Mouse (Mus musculus): ENCODE results near the gene Mylip.

Gene Mylip

DNA sequence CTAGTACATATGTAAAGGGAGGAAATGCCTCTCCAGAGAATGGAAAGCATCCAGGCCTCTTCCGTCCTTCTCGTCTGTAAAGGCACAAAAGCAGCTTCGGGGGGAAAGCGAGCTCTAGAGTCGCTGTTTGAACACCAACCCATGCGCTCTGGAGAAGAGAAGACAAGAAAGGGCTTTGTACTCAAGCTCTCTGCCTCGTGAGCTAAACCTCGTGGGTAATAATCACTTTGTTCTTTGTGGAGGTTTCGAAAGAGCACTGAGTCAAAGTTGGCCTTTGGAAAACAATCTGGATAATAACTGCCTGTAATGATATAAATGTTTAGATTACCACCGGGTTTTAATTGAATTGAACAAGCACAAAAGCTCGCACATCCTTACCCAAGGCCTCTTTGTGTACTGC, 39.7 kb downstream of the Mylip start:
- no peak for DNase-seq (ENCODE audit: low read depth, low spot score)

DNA sequence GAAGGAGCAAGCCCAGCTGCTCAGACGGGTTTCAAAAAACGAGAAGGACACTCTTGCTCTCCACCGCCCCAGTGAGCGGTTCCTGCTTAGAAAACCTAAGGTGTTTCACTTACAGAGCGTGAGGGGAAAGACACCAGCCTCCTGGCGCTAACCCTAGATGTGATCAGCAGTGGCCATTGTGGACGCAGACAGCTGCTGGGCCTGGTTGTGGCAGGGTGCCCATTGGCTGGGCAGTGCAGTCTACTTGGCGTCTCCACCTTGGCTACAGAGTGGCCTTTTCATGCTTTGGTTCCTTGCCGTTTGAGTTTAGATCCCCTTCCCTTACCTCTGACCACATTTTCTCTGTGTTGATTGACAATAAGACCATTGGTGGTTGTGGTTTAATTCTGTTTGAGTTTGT, 47.6 kb downstream of the Mylip start:
- no peak for DNase-seq (ENCODE audit: low read depth, low spot score)

DNA sequence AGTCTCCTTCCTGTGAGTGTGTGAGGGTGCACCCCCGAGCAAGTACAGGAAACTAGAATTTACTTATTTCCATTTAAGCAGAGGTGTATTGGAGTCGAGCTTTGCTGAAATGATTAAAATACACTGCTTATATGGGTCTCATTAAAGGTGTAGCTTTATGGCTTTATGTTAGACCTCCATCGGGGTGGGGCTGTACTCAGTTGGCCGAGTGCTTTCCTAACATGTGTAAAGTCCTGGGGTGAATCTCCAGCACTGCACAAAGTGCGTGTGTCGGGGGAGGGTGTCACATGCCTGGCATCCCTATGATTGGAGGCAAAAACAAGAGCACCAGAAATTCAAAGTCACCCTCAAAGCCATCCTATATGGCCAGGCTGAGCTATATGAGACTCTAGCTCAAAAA, 49.3 kb downstream of the Mylip start:
- DNase-seq (ENCODE audit: low read depth, low spot score), result no peak

DNA sequence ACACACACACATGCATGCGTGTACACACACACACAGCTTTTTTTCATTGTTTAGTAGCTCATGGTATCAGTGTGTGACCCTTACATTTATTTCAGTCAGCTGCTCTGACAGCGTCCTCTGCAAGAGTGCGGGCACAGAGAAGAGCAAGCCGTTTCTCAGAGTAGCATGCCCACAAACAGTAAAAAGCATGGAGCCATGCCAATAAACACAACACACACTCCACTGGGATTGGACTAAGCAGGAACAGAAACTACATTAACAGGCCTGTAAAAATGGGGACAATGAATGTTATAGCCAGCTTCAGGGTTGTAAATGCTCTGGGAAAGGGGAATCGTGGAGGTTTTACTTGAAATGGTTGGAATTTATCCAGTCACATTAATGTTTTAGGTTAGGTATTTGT, 50.7 kb downstream of the Mylip start:
- DNase-seq (ENCODE audit: low read depth, low spot score), result no peak

DNA sequence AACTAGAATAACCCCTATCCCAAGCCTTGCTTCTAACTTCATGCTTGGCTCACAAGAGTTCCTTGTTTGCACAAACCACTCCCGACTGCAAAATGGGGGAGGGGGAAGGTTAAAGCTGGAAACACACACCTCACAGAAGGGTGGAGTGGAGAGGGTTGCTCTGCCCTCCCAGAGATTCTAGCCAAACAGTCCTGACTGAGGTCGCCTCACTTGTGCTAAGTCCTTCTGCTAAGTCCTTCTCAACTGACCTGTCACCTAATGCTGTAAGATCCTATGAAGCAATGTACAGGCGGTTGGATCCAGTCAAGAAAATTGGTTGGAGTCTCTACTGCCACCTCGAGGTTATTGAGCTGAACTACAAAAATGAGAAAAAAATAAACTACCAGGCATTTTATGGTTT, 52.9 kb downstream of the Mylip start:
- peak; percentile 65 for DNase-seq (ENCODE audit: low read depth, low spot score)

DNA sequence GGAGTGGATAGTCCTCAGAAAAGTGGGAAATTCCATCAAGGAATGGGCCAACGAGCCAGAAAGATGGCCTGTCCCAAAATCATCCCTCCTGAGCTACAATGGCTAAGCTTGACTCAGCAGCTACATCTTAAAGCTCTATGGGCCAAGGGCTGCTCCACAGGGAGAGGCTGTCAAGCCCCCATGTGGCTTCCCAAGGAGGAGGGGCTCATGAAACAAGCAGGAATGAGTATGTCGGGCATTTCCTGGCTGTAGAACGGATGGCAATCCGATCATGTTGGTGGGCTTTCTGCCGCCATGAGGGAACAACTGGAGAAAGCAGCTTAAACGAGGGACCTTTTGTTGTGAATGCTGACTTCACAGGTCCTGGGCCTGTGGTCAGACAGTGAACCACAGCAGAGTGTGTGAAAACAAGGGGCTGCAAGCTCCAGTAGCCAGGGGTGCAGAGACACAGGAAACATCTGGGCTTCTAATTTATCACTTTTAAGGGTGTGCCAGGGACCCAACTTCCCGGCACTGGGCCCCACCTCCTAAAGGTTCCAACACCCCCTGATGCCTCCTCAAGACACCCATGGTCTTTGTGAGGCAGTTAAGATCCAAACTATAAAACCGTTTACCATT, 53.5 kb downstream of the Mylip start:
- DNase-seq (ENCODE audit: low read depth, low spot score), result peak; percentile 24

DNA sequence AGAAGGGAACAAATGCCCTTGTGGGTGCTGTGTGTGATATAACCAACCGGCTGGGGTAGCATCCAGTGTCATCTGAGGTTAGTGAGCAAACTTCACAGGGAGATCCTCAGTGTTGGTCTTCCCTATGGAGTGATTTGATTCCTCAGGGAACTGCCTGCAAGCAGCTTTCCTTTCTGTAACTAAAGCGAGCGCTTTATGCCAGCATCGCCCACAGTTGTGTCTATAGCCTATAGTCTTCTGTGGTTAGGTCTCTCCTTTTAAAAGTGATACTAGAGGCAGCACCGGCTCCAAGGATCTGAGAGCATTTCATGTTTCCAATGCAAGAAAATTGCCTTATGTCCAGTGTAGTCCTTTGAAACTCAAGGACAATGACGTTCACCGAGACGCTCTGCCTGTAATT, 54.7 kb downstream of the Mylip start:
- DNase-seq (ENCODE audit: low read depth, low spot score), result no peak

DNA sequence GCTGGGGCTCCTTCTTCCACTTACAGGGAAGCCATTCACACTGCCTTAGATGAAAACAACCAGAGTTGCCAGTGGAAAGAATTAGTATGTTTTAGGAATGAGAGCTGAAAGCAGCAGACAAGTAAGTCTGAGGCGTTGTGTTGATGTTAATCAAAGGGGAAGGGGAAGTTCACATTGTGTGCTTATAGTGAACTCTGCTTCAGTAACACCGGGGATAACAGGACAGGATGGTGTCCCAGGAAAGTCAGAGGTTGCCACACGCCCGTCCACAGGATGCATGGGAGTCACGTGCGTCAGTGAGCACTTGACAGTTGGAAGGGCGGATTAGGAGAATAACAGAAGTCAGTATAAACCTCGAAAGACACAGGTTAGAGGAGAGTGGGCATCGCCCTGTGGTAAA, 55.1 kb downstream of the Mylip start:
- no peak for DNase-seq (ENCODE audit: low read depth, low spot score)

DNA sequence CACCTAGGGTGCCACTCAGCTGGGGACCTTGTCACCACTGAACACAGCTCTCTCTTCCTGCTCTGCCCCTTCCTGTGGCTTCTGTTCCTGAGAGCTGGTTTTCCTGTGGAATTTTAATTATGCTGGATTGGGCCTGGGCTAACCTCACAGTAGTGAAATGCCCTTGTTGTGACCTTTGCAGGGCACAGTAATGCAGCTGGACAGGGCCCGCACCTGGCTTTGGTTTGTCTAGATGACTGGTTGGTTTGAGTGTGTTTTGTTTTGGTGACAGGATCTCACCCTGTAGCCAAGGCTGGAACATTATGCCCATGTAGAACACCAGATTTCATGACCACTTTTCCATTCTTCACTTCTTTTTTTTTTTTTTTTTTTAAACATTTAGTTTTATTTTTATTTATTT, 57.1 kb downstream of the Mylip start:
- no peak for DNase-seq (ENCODE audit: low read depth, low spot score)

DNA sequence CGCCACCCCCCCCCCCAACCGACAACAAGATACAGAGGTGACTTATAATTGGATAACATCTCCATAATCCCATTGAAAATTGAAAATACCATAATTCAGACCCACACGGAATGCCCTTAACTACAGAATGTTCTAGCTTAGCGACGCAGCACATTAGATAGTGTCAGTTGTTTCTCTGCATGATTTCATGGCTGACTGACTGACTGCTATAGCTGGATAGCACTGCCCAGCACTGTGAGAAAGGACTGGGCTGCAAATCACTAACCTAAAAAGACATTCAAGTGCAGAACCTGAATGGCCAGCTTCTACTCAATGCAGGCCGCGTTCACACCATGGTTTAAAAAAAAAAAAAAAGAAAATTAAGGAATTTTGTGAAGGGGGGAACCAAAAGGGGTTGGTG, 62.9 kb downstream of the Mylip start:
- DNase-seq (ENCODE audit: low read depth, low spot score), result no peak

DNA sequence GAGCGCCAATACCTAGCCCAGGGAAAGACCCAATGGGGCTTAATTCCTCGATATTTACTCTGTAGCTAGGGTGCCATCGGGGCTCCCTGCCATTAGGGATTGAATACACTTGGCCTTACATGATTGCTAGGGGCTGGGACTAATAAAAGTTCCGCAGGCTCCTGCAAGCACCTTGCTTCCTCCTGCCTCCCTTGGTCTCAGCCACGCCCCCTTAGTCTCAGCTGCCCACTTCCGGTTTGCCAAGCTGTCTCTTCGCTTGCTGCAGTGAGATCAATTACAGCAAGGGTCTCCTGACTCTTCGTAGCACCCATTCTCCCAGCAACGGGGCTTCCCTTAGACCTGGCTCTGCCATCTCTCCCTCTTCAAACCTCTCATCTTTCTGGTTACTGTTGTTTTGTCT, 63.5 kb downstream of the Mylip start:
- peak; percentile 50 for DNase-seq (ENCODE audit: low read depth, low spot score)

DNA sequence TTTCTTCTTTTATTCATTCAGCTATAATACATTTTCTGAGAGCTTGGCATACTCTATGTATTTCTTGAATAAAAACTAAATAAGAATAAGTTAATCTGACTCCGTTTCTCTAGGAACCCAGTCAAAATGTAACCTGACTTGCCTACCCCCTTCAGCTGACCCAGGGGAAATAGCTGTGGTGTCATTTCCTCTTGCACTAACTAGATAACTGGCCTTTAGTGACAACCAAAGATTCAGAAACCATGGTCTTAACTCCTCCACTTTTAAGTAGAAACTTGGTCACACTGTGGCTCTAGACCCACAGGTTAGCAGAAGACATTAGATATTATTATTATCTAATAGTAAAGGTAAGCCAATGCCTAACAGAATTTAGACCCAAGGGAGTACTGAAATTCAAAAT, 64.5 kb downstream of the Mylip start:
- no peak for DNase-seq (ENCODE audit: low read depth, low spot score)

DNA sequence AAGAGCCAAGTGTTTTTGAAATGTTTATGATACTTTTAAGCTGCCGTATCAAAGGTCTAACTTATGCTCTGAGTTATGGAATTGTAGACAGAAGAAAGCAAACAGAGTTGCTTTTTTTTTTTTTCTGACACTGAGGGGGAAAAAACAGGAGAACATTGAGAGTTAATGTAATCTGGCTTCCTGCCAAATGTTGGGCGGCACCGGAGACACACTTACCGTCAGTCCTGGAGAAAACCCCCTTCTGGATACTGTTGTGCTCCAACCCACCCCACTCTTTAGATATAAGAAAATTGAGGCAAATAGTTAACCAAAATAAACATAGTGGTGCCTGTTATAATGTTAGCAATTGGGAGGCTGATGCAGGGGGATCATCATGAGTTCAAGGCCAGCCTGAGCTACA, 65.1 kb downstream of the Mylip start:
- peak; percentile 28 for DNase-seq (ENCODE audit: low read depth, low spot score)

DNA sequence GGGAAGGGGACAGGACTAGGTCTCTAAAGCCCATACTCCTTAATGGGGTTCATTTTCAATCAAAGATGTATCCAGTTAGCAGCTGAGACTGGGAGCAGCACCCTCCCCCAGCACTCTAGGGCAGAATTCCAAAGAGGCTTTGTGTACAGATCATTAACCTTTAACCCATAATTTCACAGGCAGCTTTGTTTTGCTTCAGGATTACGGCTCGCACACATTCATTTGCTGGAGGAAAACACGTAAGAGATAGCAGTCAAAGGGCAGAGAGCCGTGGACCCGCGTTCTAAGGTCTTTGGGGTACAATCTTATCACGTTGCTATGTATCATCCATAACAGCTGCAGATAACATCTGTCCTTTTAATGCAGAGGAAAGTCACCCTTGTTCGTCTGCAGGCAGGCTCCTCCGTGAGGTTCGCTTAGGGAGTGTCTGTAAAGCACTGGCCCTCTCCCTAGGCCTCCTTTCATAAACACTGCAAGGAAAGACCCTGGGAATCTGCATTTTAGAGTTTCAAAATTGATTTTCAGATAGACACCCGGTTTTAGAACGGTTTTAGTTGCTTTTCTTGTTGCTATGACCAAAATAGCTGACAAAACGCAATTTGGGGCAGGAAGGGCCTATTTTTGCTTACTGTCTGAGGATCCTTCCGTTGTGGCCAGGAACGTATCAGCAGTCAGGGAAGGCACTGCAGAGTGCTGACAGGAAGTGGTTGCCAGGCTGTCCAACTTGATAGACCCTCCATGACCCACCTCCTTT, 65.7 kb downstream of the Mylip start:
- peak; percentile 57 for DNase-seq (ENCODE audit: low read depth, low spot score)

DNA sequence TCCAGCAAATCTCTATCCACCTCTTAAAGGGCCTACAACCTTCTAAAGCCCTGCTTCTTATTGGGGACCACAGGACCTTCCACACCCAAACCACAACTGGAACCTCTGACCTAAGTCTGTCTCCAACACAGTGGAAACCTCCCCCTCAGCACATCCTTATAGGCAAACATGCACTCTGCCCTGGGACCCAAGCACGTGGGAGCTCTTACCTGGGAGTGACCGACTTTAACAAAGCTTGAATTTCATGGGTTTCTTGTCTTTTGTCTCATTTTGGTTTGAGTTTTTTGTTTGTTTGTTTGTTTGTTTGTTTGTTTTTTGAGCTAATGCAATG, 66.3 kb downstream of the Mylip start:
- DNase-seq (ENCODE audit: low read depth, low spot score), result no peak

DNA sequence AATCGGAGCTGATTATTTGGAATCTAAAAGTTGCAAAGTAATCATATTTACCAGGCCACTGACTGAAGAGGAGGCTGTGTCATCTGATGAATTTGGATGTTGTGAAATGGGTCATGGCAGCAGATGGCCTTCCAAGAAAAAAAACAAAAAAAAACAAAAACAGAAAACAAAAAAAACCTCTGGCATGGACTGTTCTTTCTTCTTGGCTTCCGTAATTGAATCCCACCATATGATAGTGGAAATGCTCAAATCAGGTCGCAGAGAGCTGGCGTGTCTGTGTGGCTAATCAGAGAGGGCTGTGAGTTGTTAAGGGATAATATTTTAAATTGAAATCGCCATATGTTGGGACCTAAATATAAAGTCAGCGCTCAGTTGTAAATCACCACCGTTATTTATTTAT, 67.9 kb downstream of the Mylip start:
- DNase-seq (ENCODE audit: low read depth, low spot score), result no peak

DNA sequence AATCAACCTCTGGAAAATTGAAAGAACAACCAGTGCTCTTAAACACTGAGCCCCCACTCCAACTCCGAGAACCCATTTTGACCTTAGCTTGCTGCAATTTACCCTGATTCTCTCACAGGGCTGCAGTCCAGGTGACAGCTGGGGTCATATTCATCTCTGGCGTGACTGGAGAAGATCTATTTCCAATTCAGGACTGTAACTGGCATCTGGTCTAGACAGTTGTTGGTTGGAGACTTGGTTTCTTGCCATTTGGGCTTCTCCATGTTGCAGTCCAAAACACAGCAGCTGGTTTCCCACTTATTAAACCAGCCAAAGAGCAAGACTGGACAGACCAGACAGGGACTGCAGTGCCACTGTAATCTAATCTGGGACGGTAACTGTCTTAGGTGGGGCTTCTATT, 70.6 kb downstream of the Mylip start:
- DNase-seq (ENCODE audit: low read depth, low spot score), result no peak

DNA sequence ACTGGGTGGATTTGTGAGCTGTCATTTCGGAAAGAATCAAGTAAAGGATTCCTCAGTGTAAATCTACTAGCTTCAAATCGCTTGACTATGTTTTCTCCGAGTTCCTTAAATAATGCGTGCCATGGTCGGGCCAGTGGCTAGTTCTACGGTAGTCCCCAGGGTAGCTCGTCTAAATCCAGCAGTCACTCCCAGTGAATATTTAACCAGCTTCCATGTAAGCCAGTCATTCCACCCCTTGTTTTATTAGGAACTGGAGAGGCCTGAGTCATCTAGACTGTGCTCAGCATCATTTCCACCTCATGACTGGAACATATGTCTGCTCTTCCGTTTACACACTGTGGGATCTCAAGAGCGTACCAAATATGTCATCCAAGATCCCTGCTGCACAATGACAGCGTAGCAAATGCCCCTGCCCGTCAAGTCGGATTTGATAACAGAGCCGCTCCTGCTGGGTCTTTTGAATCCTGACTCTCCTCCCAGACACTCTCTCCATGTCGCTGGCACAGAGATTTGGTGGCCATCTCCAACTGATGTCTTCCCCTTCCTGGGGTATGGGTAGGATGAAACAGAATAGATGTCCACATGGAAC, 71.9 kb downstream of the Mylip start:
- no peak for DNase-seq (ENCODE audit: low read depth, low spot score)

Measured in CD4-positive, CD25-positive, alpha-beta regulatory T cell, adult 2 months (primary cell).